Mouse (Mus musculus): ENCODE measurements around the gene Krt42.
"Not testable (repeated sequence)": the region's sequence is repeated elsewhere in the genome, so short reads cannot be mapped to it uniquely, and the experiment has no call there.

The Krt42 gene

DNA sequence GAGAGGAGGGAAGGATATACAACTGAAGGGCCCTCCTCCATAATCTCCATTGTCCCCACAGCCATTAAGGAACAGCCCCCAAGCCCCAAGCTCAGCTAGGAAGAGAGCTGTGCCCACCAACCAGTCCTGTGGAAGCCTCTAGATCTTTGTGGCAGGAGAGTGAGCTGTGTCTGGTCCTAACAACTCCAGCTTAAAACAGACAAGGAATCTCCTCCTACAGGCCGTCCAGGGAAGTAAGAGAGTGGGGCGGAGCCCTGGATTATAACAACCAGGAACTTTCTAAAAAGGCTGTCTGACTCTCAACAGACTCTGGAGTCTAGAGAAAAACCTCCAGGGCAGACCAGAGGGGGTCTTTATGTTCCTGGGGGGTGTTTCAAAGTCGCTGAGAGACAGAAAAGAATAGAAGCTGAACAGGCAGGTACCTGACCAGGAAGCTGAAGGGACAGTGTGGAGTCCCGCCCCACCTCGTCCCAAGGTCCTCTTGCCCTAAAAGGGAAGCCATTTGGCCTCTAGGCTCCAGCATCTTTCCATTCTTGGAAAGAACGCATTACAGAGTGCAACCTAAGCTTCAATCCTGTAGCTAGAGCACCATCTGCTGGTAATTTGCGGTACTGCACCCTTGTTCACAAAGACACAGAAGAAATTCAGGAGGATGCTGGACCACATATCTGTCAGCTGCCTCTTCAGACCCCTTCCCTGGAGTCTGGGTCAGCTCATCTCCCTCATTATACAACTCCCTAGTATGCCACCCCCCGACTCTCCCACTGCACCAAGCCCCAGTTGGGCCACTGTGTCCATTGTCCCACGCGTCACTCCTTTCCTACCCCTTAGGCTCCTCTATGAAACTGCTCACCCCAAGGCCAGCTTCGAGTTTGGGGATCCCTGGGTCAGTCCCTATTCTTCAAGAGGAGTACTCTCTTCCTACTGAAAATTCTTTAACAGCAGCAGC lies 12.2 kb upstream of the Krt42 start:
- peak; percentile 90 for DNase-seq (ENCODE audit: low read depth, low spot score)

GRCm38 (mm10) chr11:100278759-100279158 lies 9.1 kb upstream of the Krt42 start:
- DNase-seq (ENCODE audit: low read depth, low spot score), result no peak

DNA sequence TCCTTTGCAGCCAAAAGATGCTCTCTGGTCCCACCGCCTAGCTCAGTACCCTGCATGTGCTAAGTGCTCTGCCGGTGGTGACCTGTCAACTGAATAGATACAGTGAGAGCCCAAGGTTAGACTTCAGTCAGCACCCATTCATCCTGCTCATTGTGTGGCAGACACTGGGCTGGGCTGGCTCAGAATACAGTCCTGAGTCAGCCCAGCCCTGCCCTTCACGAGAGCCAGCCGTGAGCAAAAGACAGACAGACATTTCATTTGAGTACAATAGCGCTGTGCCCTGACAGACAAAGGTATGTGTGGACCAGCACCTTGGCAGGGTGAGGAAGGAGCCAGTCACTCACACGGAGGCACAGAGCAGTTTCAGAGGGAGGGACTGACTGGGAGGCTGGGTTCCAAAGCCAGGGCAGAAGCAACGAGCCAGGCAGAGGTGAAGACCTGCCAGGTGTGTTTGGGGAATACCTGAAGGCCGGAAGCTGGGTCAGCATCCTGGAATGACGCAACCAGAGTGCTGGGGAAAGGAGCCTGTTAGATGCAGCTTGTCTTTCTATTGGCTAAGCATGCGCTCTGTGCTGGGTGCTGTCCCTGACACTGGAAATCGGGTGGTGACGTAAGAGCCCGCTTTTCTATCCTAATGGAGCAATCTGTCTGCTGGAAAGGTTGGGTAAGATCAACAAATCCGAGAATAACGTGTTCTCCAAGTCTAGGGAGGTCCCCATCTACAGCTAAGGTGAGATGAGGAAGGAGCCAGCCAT lies 8.2 kb upstream of the Krt42 start:
- no peak for DNase-seq (ENCODE audit: low read depth, low spot score)

- DNase-seq (ENCODE audit: low read depth, low spot score), result no peak
Measured at GRCm38 (mm10) chr11:100275466-100275865, 5.8 kb upstream of the Krt42 start.

- no peak for DNase-seq (ENCODE audit: low read depth, low spot score)
Measured at GRCm38 (mm10) chr11:100274719-100275118, 5.0 kb upstream of the Krt42 start.

DNA sequence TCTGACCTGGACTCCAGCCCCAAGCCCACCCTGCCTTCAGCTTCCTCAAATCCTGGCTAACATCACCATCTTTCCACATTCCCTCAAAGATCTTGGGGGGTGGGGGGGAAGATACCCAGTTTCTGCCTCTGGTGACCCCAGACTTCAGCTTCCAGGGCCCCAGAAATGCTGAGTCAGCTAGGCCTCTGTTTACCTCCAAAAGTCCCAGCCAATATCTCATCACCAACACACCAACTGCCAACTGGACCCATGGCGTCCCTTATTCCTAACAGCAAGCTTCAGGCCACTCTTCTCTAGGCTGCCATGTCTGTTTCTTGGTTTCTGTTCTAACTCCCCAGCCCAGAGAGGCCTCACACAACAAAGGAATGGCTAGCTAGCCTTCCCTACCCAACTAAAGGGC lies 2.2 kb upstream of the Krt42 start:
- DNase-seq (ENCODE audit: low read depth, low spot score), result no peak

DNA sequence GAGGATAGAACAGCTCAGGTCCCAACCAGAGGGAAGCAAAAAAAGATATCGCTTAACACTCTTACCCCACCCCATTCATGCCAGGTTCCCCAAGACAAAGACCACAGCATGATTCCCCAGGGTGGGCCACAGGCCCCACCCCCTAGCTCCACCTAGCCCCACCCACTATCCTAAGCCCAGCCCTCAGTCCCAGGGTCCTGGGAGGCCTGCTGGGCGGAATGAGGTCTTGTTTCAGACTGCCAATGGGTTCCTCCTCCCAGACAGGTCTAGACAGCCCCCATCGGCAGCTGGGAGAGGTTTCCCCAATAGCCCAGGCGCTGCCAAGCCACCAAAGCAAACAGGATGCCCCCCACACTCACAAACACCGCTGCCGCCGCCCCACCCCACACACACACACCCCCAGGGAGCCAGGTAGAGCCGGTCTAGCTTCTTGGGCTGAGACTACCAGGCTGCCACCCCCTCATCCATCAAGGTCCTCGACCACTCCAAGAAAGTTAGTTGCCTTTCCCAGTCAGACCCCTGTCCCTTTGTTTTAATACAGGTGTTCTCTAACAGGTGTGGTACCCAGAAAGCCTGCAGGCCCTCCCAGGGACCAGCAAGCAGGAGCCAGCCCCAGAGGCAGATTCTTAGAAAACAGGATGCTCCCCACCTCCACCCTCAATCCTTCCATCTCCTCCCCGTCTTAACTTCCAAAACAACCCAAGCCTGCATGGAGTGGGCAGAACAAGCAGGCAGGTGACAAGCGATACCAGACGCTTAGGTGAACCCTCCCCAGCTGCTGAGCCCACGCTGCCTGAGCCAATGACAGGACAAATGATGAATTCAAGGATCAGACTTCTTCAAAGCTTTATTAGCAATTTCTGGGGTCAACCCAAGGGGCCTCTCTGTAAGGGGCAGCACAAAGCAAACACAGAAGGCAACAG lies 7.4 kb downstream of the Krt42 start:
- peak; percentile 35 for DNase-seq (ENCODE audit: low read depth, low spot score)

GRCm38 (mm10) chr11:100261235-100261605 lies 8.5 kb downstream of the Krt42 start:
- no peak for DNase-seq (ENCODE audit: low read depth, low spot score)

DNA sequence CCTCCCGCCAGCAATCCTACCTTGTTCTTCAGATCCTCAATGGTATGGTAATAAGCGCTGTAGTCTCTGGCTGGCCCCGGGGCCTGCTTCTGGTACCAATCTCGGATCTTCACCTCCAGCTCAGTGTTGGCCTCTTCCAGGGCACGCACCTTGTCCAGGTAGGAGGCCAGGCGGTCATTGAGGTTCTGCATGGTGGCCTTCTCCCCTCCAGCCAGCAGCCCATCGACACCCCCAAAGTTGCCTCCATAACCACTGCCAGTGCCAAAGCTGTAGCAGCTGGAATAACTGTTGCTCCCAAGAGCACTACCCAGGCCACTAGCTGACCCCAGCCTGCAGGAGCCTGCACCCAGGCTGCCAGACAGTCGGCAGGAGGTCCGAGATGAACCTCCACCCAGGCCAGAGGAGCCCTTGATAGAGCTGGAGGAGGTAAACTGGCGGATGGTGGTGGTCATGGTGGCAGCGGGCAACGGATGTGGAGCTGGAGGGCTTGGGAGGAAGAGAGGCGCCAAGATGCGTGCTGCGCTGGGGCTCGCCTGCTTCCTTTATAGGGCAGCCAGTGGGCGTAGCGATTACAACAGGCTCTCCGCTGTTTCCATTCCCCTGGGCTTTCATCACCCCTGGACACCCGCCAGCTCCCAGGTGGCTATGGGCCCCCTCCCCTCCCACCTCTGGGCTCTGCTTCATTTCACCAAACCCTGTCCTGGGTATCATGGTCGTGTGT lies 9.0 kb downstream of the Krt42 start, which contains the start of gene Krt17:
Gene Krt17 (minus strand): TSS at position 516 of the 721 bp plus-strand sequence.
- no peak for DNase-seq (ENCODE audit: low read depth, low spot score)

DNA sequence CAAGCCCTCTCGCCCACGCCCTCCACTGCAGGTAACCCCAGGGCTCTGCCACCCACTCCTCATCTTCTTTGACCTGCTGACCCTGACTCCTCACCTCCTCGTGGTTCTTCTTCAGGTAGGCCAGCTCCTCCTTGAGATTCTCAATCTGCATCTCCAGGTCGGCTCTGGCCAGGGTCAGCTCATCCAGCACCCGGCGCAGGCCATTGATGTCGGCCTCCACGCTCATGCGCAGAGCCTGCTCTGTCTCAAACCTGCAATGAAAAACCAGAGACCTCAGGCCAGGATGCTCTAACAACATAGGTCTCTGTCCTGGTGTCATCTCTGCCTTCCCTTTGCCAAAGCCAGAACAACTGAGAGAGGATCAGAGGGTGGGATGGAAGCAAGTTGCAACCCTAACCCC lies 10.6 kb downstream of the Krt42 start:
- DNase-seq (ENCODE audit: low read depth, low spot score), result no peak

DNA sequence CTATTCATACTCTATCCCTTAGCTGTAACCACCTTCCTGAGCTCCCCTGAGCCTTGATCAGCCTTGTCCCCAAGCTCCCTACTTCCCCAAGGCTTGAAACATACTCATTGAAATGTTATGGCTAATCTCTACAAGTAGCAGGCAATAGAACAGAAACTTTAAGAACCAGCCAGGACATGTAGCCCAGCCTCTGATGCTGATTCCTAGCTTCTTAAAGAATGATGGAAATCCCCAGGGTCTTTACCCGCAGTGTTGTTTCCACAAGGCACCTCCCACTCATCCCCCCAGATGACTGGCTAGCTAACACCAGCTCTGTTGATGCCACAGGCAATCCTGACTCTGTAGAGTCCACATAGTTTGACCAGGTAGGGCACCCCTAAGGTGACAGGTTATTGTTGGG lies 11.7 kb downstream of the Krt42 start:
- no peak for DNase-seq (ENCODE audit: low read depth, low spot score)

- no peak for DNase-seq (ENCODE audit: low read depth, low spot score)
Measured at GRCm38 (mm10) chr11:100255514-100255913, 14.2 kb downstream of the Krt42 start.

- no peak for DNase-seq (ENCODE audit: low read depth, low spot score)
Measured at GRCm38 (mm10) chr11:100254360-100255090, 15.1 kb downstream of the Krt42 start.

DNA sequence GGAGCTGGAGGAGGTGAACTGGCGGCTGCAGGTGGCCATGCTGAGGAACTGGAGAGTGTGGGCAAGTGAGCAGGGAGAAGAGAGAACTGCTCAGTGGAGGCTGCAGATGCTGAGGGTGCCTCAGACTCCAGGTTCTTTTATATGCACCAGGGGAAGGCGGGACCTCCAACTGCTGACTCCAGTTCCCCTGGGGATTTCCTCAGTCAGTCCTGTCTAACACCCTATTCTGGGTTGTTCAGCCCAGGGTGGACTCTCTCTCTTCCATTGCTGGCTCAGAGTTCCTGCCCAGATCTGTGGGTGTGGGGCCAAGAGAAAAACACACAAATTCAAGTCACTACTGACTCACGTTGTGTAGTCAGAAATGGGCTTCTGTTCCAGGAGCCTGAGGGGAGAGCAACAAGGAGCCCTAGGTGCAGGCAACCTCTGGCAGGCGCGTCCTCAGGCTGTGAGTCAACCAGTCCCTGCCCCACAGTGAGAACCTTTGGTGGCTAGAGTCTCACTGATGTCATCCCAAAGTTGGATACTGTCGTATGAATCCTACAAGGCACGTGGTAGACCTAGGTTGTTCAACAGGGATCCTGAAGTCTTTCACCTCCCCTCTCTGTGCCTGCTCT lies 20.7 kb downstream of the Krt42 start, which contains the start of gene Krt16:
Gene Krt16 (minus strand): TSS at position 51 of the 614 bp plus-strand sequence.
- DNase-seq (ENCODE audit: low read depth, low spot score), result no peak

- DNase-seq (ENCODE audit: low read depth, low spot score), result not testable (repeated sequence)
Measured at GRCm38 (mm10) chr11:100246471-100246870, 23.2 kb downstream of the Krt42 start.

DNA sequence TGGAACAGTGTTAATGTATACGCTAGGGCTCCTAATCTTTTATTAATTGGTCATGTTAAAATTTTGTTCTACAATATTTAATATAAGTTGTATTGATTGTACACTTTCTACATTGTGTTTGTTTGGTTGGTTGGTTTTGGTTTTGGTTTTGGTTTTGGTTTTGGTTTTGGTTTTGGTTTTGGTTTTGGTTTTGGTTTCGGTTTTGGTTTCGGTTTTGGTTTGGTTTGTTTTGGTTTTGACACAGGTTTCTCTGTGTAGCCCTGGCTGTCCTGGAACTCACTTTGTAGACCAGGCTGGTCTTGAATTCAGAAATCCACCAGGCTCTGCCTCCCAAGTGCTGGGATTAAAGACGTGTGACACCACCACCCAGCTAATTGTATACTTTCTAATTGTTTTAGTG lies 29.4 kb downstream of the Krt42 start:
- not testable (repeated sequence) for DNase-seq (ENCODE audit: low read depth, low spot score)

- no peak for DNase-seq (ENCODE audit: low read depth, low spot score)
Measured at GRCm38 (mm10) chr11:100221741-100222140, 47.9 kb downstream of the Krt42 start.

GRCm38 (mm10) chr11:100219304-100219703 lies 50.4 kb downstream of the Krt42 start:
- no peak for DNase-seq (ENCODE audit: low read depth, low spot score)
